Mouse (Mus musculus): ENCODE results near the gene Krt90. TPM values are rescaled to one million over a fixed set of nuclear protein-coding genes. Genes with fewer than 3 reads are reported as not detected.

Krt90 gene
- not detected in 2 replicates for polyA plus RNA-seq (2012)

DNA sequence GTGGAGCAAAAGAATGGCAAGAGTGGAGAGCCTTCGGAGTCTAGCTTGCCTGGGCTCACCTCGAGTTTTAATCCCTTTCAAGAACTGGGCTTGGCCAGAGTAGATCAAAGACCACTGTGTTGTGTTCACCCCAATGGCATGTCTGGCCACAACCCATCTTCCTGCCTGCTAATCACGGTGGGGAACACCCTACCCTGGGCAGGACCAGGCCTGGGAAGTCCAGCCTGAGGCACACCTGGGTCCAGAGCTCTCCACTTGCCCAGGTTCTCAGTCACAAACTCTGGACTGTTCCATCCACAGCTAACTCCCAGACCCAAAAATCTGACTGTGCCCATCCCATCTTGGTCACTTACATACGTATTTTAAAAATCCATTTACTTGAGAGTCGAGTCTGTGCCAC lies at the start of gene Krt90:
TSS of gene Krt90 (minus strand) at position 101 of the 400 bp plus-strand sequence.

GRCm38 (mm10) chr15:101573796-101574345 lies 11.1 kb upstream of the Krt90 start, which contains the start of gene Krt75:
Krt75 (minus strand) TSS chr15:101573904.

DNA sequence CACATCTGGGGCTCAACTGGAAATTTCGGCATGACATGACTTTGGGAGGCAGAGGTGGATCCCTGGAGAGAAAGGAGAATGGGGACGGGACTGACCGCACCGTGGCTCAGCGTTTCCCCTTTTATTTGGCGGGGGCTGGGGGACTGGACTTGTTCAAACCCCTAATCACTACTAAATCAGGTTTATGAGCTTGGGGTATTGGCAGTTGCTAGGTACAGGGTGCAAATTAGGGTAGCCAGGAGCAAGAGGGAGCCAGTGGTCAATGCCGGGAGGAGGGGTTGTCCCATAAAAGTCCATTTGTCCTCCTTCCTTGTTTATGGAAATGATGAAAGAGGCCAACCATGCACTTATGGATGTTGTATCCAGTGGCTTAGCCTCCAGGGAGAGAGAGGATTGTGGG lies 12.2 kb downstream of the Krt90 start, which contains the start of gene Krt82:
TSS of gene Krt82 (minus strand) at position 101 of the 400 bp plus-strand sequence.

GRCm38 (mm10) chr15:101532720-101533119 lies 30.0 kb downstream of the Krt90 start, which contains the start of gene Krt84:
Krt84 (minus strand) TSS chr15:101532820.

DNA sequence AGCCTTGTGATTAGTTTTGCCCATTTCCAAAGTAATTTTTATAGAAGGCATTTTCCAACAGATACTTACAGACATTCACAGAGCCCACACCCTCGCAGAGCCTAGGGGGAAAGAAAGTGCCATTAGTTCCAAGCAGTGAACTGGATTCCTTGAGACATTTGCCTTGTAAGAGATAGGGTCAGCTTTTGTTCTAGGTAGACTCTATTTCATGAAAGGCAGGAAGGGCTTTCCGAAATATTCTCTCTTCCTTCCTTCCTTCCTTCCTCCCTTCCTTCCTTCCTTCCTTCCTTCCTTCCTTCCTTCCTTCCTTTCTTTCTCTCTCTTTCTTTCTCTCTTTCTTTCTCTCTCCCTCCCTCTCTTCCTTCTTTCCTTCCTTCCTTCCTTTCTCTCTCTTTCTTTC lies 45.6 kb downstream of the Krt90 start, which contains the start of gene Gm49425:
TSS of gene Gm49425 (minus strand) at position 101 of the 400 bp plus-strand sequence.

Other genes with a start within 250 kb of the Krt90 start
- gene Krt80, start 192.8 kb downstream of the Krt90 start, polyA plus RNA-seq (2012) = 1.8 and 1.9 TPM in 2 replicates
- 0.37 and 1.1 TPM in 2 replicates for gene Krt7, start 151.9 kb downstream of the Krt90 start, polyA plus RNA-seq (2012)
- gene Krt87, start 124.1 kb downstream of the Krt90 start, polyA plus RNA-seq (2012) = 0.03 TPM in 1 of 2 replicates, not detected in the other
- not detected in 2 replicates for gene Krt88, start 115.2 kb downstream of the Krt90 start, polyA plus RNA-seq (2012)
- not detected in 2 replicates for gene Krt81, start 99.2 kb downstream of the Krt90 start, polyA plus RNA-seq (2012)
- 0.08 and 0.31 TPM in 2 replicates for gene Krt86, start 89.5 kb downstream of the Krt90 start, polyA plus RNA-seq (2012)
- 0.38 and 0.40 TPM in 2 replicates for gene Krt83, start 71.4 kb downstream of the Krt90 start, polyA plus RNA-seq (2012)
- gene Gm49425, start 45.7 kb downstream of the Krt90 start, polyA plus RNA-seq (2012) = not detected in 2 replicates
- not detected in 2 replicates for gene Krt84, start 30.1 kb downstream of the Krt90 start, polyA plus RNA-seq (2012)
- not detected in 2 replicates for gene Krt82, start 12.3 kb downstream of the Krt90 start, polyA plus RNA-seq (2012)
- not detected in 2 replicates for gene Krt75, start 11.0 kb upstream of the Krt90 start, polyA plus RNA-seq (2012)
- not detected in 2 replicates for gene Gm5414, start 65.2 kb upstream of the Krt90 start, polyA plus RNA-seq (2012)
- not detected in 2 replicates for gene Gm5478, start 84.4 kb upstream of the Krt90 start, polyA plus RNA-seq (2012)
- not detected in 2 replicates for gene Krt6b, start 117.3 kb upstream of the Krt90 start, polyA plus RNA-seq (2012)
- gene Krt6a, start 131.4 kb upstream of the Krt90 start, polyA plus RNA-seq (2012) = not detected in 2 replicates
- gene Krt5, start 149.9 kb upstream of the Krt90 start, polyA plus RNA-seq (2012) = not detected in 2 replicates
- gene Krt71, start 180.2 kb upstream of the Krt90 start, polyA plus RNA-seq (2012) = not detected in 2 replicates
- not detected in 2 replicates for gene Krt72, start 223.5 kb upstream of the Krt90 start, polyA plus RNA-seq (2012)
- gene Krt73, start 239.4 kb upstream of the Krt90 start, polyA plus RNA-seq (2012) = not detected in 2 replicates